Mouse (Mus musculus) cerebellum, postnatal 4 days (tissue): ENCODE measurements around the gene Ccdc9.
A peak's percentile ranks its signal among the peaks of the same experiment; 100 is the strongest.

ENCODE experiments used
- DNase-seq, 2 experiments: peaks; one replicate each; pipeline ENCODE4 v3.0.0; 2022; ENCODE audit warnings: low spot score in 2 of 2, mixed read lengths in 1 of 2

Ccdc9 gene

DNA sequence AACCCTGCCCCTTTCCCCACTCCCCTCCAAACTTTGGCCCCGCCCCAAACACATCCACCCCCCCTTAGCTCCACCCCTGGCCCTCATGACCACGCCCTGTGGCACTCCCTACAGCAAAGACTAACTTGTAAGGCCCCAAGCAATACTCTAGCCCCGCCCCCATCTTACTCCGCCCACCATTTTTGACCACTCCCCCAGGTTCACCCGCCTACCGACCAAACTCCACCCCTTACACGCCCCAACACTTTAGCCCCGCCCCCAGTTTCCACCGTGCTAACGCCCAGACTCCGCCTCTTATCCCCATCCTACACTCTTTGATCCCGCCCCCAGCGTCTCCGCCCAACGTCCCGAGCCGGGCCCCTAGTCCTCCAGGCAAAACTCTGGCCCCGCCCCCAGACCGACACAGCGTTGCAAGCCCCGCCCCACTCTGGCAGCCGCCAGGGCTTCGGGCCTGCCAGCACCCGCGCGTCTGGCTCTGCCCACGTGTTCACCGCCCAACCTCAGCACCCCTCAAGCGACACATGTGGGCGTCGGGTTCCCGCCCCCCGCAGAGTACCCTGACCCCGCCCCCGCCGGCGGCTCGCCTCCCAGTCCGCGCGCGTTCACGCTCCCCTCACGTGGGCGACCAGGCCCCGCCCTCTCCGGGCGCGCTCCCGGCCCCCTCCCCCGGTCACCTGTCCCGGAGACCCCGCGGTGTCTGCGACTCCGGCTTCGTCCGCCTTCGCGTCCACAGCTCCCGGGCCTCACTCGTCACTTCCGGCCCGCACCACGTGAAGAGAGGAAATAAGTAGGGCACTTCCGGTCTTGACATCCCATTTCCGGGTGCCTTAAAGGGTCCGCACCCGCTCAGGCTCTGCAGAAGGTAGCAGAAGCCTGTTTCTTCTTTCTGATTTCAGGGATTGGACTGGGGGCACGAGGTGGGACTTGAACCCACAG, at the start of gene Ccdc9:
Gene Ccdc9, minus strand, starts transcription at position 770 of the 936 bp plus-strand sequence.
- peak; percentile 97 to 99 for DNase-seq

DNA sequence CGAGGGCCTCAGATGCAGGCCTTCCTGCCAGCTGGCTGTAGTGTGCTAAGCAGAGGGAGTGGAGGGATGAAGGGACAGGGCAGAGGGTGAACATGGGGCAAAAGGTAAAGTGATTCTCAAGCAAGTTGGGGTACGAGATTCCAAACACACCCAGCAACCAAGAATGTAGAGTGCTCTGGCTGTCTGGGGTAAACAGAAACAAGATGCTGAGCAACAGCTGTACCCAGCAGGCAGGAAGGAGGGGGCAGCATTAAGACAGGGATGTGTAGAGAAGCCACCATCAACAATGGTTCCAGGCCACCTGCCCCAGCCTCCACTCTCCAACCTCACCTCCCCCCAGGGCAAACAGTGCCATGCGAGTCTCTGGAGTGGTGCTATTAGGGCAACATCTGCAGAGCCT, 42.6 kb upstream of the Ccdc9 start:
- DNase-seq, result no peak

DNA sequence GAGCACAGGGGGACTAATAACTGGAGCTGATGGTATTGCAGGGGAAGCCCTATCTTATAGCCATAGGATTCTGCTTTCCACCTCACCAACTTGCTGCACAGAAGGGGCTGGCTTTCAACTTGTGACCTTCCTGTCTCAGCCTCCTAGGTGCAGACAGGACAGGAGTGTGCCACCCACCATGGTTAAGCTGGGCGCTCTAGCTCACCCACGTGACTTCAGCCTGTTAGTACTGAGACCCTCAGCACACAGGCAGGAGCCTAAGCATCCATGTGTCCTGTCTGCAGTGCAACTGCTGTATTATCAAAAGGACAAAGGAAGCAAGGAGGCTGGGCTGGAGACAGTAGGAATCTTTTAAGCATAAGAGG, 40.0 kb upstream of the Ccdc9 start:
- DNase-seq, result no peak

DNA sequence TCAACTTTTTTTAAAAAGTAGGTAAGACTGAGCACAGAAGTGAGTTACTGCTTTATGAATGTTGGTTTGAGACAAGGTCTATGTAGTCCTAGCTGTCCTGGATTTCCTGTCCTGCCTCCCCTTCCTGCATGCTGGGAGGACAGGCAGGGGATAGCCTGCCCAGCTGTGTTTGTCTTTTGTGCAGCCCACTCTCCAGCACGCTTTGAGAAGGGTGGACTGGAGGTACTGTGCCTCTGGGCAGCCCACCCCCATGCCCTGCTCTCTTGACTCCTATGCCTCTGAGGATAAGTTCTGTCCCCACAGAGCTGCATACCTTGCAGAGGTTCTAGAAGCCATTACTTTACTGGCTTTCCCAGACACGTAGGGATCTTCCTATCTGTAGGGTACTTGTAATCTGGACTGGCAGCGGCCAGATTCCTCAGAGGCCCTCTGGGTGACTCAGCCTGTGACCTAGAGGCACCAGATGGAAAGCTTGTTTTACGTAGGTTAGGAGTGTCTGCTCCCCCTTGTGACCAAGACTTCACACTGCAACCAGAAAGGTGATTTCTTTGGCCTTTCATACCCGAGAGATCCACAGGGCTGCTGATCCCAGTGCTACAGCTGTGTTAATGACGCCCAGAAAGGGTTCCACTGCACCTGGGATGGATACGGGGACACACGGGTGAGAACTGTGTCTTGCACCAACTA, 39.5 kb upstream of the Ccdc9 start:
- peak in 1 of 2 experiments; percentile 42 for DNase-seq

DNA sequence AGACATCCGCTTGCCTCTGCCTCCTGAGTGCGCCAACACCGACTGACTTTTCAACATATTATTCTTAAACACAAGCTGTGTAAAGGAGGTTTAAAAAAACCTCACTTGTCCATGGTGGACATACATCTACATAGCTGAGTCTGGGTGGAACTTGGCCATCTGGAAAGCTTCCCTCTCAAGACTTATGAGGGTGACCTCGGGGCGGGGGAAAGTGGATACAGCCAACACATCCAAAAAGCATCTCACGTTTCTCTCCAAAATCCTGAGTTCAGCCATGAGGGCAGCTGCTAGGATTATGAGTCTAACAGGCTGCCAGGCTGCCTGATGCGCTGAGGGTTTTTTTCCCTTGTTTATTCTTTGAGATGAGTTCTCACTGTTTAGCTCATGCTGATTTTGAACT, 38.1 kb upstream of the Ccdc9 start:
- no peak for DNase-seq

DNA sequence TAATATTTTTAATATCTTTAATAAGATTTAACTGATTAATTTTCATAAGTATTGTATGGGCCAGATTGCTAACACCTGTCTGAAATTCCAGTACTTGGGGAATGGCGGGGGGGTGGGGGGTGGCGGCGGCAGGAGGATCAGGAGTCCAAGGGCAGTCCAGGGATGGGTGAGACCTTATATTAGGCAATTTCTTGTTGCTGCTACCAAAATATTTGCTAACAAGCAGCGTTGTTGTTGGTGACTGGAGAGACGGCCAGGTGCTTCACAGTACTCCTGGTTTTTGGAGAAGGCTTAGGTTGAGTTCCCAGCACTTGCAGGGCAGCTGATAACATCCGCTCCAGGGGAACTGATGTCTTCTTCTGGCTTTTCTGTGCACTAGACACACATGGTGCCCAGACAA, 33.9 kb upstream of the Ccdc9 start:
- no peak for DNase-seq

DNA sequence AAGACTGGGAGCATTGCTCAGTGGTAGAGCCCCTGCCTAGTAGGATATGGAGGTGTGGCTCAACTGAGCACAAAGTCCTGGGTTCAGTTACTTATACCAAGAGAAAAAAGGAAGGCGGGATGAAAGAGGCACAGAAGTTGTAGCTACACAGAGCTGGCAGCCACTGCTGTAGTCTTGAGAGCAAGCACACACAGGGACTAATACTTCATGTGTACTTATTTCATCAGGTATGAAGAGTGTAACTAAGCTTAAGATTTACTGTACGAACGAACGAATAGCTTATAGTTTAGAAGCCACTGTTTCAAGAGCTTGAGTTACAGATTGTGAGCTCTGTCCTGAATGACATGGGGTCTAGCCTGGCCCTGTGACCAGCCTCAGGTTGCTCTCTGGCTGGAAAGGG, 32.6 kb upstream of the Ccdc9 start:
- DNase-seq, result no peak

DNA sequence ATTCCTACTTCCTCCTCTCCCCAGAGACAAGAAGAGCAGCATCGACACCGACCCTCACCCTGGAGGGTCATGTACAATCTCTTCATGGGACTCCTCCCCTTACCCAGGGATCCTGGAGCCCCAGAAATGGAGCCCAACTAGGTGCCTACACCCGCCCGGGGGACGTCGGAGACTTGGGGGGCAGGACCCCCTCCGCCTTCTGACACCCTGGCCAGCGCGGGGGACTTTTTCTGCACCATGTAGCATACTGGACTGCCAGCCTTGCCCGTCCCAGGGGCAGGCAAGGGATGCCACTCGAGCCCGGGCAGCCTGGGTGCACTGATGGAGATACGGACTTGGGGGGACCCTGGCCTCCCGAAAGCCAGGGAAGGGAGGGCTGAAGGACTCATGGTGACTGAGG, 30.5 kb upstream of the Ccdc9 start:
- DNase-seq, result no peak

DNA sequence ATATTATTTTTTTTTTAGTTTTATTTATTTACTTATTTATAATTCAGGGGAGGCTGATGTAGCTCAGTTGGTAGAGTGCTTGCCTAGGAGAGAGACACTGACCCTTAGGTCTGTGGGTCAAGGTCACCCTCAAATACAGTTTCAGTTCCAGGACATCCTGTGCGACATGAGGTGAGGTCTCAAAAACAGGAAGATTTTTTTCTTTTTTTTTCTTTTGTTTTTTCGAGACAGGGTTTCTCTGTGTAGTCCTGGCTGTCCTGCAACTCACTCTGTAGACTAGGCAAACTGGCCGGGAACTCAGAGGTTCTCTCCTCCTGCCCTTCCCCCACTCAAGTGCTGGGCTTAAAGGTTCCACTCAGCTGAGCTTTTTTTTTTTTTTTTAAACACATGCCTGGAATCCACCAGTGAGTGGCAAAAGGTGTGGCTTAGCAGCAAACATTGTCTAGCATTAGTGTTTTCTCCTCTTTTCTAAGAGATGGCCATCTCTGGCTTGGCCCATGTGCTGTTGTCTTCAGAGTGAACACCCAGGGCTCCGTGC, 28.7 kb upstream of the Ccdc9 start:
- DNase-seq, result no peak

DNA sequence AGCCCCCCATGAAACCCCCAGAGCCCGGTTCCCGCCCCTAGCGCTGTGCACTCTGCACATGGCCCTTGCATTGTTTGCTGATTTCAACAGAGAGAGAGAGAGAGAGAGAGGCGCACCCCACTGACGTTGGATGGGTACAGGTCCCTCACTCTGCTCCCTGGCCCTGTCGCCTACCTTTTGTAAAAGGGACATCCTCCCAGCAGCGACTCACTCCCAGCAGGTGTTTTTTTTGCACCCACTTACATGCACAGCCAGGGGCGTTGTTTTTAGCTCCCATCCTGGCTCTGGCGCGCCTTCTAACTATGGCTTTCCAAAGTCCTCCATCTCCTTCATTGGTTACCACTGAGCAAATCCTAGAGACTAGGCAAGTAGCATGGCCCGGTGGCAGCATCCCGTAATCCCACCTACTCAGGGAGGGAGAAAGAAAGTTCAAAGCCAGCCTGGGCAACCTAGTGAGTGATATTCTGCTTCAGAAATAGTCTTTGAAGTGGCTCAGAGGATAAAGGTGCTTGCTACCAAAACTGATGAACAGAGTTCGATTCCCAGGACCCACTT, 27.7 kb upstream of the Ccdc9 start:
- DNase-seq, result no peak

DNA sequence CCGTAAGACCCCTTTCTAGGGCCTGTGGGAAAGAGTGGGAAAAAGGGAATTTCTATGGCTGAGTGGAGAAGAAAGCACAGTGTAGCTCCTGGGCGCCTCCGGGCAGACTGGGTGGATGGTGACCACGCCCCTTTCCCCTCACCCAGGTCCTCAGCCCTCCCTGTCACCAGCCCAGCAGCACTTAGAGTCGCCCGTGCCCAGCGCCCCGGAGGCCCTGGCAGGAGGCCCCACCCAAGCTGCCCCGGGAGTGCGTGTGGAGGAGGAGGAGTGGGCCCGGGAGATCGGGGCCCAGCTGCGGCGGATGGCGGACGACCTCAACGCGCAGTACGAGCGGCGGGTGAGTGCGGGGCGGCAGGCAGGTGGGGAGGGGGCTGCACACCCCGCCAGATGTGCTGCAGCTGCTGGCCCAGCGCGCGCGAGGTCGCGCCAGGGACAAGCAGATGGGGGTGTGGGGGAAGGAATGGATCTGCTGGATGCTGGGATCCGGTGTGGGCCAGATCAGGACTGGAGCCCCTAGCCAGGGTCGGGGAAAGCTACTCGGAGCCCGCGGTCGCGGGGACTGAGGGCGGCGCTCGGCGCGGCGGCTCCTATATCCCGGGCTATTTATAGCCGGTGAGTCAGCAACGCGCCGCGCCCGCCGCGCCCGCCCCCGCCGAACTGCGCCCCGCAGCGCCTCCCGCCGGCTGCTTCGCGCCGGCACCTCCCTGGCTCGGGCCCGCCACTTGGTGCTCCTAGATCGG, 27.1 kb upstream of the Ccdc9 start:
- DNase-seq, result peak; percentile 44 to 71

DNA sequence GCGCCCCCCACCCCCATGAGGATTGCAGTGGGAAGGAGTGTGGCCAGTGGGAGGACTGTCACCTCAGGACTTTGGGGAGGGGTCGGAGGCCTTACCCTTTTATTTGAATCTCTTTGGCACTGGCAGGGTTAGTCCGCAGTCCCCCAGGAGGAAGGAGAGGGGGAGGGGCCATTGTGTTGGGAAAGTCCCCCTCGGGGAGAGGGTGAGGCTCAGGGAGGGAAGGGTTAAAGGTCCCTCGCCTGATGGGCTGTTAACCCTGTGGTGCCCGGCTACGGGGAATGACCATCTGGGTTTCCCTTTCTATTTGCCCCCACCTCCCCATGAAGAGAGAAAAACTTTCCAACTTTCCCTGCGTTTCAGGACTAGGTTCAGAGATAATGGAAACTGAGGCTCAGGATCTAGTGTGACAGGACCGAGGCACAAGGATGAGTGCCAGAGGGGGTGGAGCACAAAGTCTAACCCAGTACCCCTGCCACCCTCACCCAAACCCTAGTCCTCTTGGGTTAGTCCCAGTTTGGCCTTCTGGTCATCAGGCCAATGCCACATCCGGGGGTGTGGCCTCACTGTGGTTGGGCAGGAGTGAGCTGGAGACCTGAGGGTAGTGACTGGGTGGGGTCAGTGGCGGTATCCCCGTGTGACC, 26.2 kb upstream of the Ccdc9 start:
- peak in 1 of 2 experiments; percentile 24 for DNase-seq

DNA sequence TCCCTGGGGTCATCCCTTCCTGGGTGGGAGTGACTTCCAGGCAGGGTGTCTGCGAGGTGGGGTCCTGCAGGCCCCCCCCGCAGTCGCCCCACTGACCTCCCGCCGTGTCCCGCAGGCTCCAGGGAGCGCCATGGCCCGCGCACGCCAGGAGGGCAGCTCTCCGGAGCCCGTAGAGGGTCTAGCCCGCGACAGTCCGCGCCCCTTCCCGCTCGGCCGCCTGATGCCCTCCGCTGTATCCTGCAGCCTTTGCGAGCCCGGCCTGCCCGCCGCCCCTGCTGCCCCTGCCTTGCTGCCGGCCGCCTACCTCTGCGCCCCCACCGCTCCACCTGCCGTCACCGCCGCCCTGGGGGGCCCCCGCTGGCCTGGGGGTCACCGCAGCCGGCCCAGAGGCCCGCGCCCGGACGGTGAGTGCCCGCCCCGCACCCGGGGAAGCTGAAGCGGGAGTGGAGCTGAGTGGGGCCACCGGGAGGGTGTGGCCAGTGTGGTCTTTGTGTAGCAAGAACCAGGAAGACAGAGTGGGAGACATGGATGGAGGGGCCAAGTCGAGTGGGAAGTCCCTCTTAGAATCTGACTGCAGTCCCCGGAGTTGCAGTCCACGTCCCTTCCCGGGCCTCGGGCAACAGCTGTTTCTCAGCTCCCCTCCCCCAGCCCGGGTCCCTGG, 25.5 kb upstream of the Ccdc9 start:
- peak in 1 of 2 experiments; percentile 23 for DNase-seq

DNA sequence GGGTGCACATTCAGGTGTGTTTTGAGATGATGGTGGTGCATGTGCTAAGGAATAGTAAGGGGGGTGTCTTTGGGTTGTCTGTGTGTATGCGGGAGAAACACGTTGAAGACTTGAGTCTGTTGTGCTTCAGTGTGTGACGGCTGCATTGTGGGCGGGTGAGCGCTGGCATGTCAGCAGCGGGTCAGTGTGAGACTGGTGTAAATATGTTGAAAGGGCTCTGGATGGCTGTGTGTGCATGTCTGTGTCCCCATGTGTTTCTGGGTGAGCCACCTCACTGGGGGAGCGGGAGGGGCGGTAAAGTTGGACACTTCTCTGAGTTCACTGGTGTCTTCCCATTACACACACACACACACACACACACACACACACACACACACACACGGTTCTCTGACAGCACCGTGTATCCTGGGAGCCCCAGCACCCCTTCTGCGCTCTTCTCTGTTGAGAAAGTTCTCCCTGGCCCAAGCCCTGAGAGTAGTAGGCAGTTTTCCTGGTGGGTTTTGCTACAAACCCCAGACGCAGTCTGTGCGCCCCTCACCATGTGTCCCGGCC, 24.9 kb upstream of the Ccdc9 start:
- DNase-seq, result no peak

DNA sequence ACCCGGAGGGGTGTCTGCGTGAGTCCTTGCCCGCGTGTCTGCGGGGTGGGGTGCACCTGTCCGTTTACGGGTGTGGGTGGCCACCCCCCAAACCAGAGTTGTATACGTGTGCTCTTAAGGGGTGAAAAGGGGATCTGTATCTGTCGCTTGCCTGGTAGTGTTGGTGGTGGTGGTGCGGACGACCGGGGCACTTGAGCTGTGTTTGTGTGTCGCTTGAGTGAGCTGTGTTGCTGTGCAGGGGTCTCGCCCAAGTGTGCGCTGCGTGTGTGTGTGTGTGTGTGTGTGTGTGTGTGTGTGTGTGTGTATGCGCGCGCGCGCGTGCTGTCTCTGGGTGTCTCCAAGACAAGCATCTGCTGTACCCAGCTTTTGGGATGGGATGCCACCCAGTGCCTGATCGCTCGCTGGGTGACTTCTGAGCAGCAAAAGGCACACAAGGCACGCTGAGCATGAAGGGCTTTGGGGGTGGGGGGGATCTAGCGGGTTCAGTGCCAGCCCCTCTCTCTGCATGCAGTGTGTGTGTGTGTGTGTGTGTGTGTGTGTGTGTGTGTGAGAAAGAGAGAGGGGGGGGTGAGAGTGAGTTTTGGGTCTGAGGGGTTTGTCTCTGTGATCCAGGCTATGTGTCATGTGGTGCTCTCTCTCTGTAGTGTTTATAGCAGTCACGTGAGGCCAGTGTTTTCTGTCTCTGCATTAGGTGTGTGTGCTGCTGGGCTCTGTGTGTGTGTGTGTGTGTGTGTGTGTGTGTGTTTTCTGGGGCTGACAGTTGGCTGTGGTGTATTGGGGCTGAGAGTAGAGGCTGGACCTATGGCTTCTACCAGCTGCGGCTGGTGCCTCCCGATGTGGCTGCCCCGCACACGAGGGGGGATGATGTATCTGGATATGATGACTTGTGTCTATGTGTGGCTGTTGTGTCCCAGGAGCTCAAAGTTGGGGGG, 24.2 kb upstream of the Ccdc9 start:
- DNase-seq, result peak in 1 of 2 experiments; percentile 37

DNA sequence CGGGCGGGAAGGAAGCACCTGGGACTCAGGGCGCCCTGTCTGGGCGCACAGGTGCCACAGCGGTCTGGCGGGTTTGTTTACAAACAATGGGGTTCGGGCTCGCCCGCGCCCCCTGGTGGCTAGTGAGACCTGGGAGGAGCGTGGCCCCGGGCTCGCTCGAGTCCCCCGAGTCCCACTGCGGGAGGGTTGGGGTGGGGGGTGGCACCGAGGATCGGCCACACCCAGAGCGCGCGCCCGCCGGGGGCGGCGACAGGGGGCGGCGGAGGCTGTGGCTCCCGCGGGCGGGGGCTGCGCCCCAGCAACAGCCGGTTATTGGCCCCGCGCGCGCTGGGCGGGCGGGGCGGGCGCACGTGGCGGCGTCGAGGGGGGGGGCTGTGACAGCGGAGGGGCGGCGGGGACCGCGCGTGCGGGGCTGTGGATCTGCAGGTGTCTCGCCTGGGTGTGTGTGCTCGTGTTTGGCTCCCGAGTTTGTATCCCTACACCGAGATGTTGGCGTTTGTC, 23.5 kb upstream of the Ccdc9 start:
- DNase-seq, result peak; percentile 67 to 75

DNA sequence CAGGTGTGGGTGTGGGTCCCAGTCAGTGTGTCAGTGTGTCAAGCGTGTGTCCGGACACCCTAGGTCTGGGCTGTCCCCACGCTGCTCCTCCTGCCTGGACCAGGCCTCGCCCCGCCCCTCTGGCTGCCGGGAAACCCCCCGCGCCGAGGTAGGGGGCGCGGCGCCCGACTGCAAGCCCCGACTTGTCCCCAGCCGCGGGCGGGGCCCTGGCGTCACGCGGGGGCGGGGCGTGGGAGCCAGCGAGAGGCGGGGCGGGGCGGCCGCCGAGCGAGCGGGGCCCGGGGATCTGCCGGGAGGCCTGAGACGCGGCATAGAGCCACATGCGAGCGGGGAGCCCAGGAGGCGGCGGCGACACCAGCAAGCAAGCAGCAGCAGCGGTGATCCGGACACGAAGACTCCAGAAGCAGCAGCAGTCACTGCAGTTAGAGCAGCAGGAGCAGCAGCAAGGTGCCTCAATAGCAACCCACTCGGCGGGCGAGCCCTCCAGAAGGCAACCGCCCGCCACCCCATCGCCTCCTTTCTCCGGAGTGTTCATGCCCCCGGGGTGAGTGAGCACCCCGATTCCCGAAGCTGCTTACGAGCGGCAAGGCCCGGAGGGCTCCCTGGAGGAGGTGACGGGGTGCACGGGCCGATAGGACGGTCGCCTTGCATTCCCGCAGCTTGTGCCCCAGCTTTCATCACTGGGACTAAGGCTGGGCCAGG, 22.9 kb upstream of the Ccdc9 start:
- DNase-seq, result peak; percentile 67 to 79

DNA sequence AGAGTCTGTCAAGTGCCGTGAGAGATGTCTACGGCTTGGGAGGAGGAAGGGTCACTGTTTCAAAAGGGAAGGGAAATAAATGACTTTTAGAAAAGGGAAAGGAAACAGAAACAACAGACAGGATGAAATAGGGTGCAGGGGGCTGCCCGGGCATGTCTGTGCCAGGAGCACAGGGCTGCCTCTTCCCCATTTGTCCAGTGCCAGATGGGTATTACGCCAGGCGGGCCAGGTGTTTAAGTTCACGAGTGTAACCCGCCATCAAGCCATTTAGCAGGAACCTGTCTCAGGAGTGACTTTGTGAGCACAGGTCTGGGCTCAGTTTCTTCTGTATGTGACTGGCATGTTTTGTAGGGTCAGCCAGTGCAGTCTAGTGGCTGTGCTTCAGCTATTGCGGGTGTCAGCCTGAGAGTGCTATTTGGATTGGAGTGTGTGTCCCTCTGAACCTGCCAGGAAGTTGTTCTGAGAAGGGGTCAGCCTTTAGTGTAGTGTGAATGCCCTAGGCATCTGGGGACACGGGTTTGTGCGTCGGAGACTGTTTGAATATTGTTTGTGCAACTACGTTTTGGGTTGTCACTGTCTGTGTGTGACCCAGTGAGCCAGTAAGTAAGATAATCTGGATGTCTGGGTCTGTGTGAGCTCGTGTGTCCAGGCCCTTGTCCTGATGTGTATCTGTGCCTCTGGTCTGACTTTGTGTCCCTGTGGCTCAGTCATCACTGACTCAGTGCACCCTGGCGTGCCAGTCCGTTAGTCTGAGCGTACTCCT, 22.1 kb upstream of the Ccdc9 start:
- no peak for DNase-seq
